Mouse (Mus musculus) cerebellum, adult 11 months (tissue): ENCODE data around the gene Adprh.
A peak's percentile ranks its signal among the peaks of the same experiment; 100 is the strongest.
"Not testable (repeated sequence)": the region's sequence is repeated elsewhere in the genome, so short reads cannot be mapped to it uniquely, and the experiment has no call there.

ENCODE experiments used
- DNase-seq: peaks from one replicate; pipeline ENCODE4 v3.0.0; 2022

The Adprh gene

GRCm38 (mm10) chr16:38452442-38453202, at the start of gene Adprh:
Adprh (minus strand) TSS chr16:38452703.
- peak; percentile 88 for DNase-seq

GRCm38 (mm10) chr16:38496604-38497140, 44.2 kb upstream of the Adprh start:
- DNase-seq = no peak

- no peak for DNase-seq
Observed at GRCm38 (mm10) chr16:38493890-38494289, 41.4 kb upstream of the Adprh start.

GRCm38 (mm10) chr16:38492551-38492950, 40.0 kb upstream of the Adprh start:
- no peak for DNase-seq

- DNase-seq = no peak
Observed at GRCm38 (mm10) chr16:38483582-38484309, 31.2 kb upstream of the Adprh start.

GRCm38 (mm10) chr16:38482780-38483562, 30.5 kb upstream of the Adprh start:
- peak; percentile 12 for DNase-seq

- DNase-seq = no peak
Observed at GRCm38 (mm10) chr16:38481327-38481726, 28.8 kb upstream of the Adprh start.

- no peak for DNase-seq
Observed at GRCm38 (mm10) chr16:38478296-38478695, 25.8 kb upstream of the Adprh start.

- not testable (repeated sequence) for DNase-seq
Observed at GRCm38 (mm10) chr16:38477241-38477608, 24.7 kb upstream of the Adprh start.

GRCm38 (mm10) chr16:38476312-38477240, 24.1 kb upstream of the Adprh start:
- peak; percentile 22 for DNase-seq

- DNase-seq = no peak
Observed at GRCm38 (mm10) chr16:38475681-38476311, 23.3 kb upstream of the Adprh start.

- DNase-seq = no peak
Observed at GRCm38 (mm10) chr16:38474677-38475286, 22.3 kb upstream of the Adprh start.

GRCm38 (mm10) chr16:38473661-38474060, 21.2 kb upstream of the Adprh start:
- DNase-seq = no peak

GRCm38 (mm10) chr16:38472507-38472873, 20.0 kb upstream of the Adprh start:
- no peak for DNase-seq

GRCm38 (mm10) chr16:38471697-38472506, 19.4 kb upstream of the Adprh start:
- no peak for DNase-seq

- no peak for DNase-seq
Observed at GRCm38 (mm10) chr16:38469437-38469836, 16.9 kb upstream of the Adprh start.

- DNase-seq = no peak
Observed at GRCm38 (mm10) chr16:38468706-38469018, 16.2 kb upstream of the Adprh start.

GRCm38 (mm10) chr16:38467917-38468705, 15.6 kb upstream of the Adprh start:
- DNase-seq = no peak

GRCm38 (mm10) chr16:38467091-38467916, 14.8 kb upstream of the Adprh start:
- DNase-seq = no peak
